In genomic region chr3:37283234-37283633, GRCm38 (mm10) we compare ENCODE assay signal across 32 mouse cellular contexts. TPM values are rescaled to one million over a fixed set of nuclear protein-coding genes. Genes with fewer than 3 reads are reported as not detected.
DNase-seq lines count a peak whose midpoint lies in the region; ATAC-seq and TF ChIP-seq lines count a peak whose summit lies in the region.
"Had no signal": no experiment of that assay in that cellular context is flagged by ENCODE, and none has a peak within 500 bp of the region (broad histone marks: within the 10 kb centered on the region; RNA-seq: fewer than 3 reads in every experiment).

No protein-coding gene starts in this region.

- no peaks in the 10 kb centered on the region for H3K36me3 ChIP-seq in liver, postnatal 0 days (replicated peaks; ENCODE audit: insufficient read depth, low read length)
- no peaks in the 10 kb centered on the region for H3K36me3 ChIP-seq in liver, embryonic 13.5 days
- no peaks in the 10 kb centered on the region for H3K36me3 ChIP-seq in liver, embryonic 16.5 days (ENCODE audit: control insufficient read depth, insufficient read depth)
- H3K36me3 ChIP-seq: forebrain, embryonic 10.5 days; G1E; heart, embryonic 12.5 days; heart, embryonic 15.5 days had no signal

- peak; percentile 37 for DNase-seq in liver
- no peak for DNase-seq in liver, postnatal 0 days
- no peak for DNase-seq in liver, embryonic 13.5 days
- no peak for DNase-seq in neural tube, embryonic 10.5 days (ENCODE audit: extremely low spot score, low spot score)
- no peak for DNase-seq in ovary, postnatal 36 days (ENCODE audit: low spot score)
- no peak for DNase-seq in embryo, embryonic 10 days (ENCODE audit: low spot score)
- DNase-seq: adrenal gland, adult 2 months; adrenal gland, postnatal 14 days; B cell, adult 2 months; cerebellum, adult 11 months; cerebellum, adult 2 months; cerebellum, adult 9-11 months; cerebellum, postnatal 25 days; gastrocnemius, adult 2 months; gastrocnemius, postnatal 14 days; heart, postnatal 10 days; heart, postnatal 36 days had no signal

- no peak for TF ChIP-seq CTCF in liver, postnatal 0 days (IDR thresholded peaks at IDR 0.05; ENCODE audit: low read depth)

- H3K9ac ChIP-seq in liver, postnatal 0 days (replicated peaks) = no peak overlapping the region
- H3K9ac ChIP-seq in liver, embryonic 13.5 days = no peak overlapping the region
- H3K9ac ChIP-seq in liver, embryonic 16.5 days (ENCODE audit: low read depth, low read length) = no peak overlapping the region
- H3K9ac ChIP-seq: forebrain, embryonic 13.5 days; heart, embryonic 12.5 days; heart, embryonic 15.5 days; hindbrain, embryonic 14.5 days had no signal

- H3K27ac ChIP-seq in liver, postnatal 0 days (ENCODE audit: low read depth) = no peak overlapping the region
- H3K27ac ChIP-seq in liver, embryonic 13.5 days = no peak overlapping the region
- no peak overlapping the region for H3K27ac ChIP-seq in liver, embryonic 16.5 days (ENCODE audit: low read length)
- H3K27ac ChIP-seq: forebrain, embryonic 10.5 days; forebrain, embryonic 13.5 days; gastrocnemius, adult 2 months; heart, embryonic 15.5 days; hindbrain, embryonic 14.5 days; hindbrain, postnatal 0 days had no signal

- no peak for ATAC-seq in liver, postnatal 0 days
- ATAC-seq in liver, embryonic 13.5 days (ENCODE audit: low read depth) = peak; percentile 77
- peak; percentile 43; the same call in 1 of the 2 replicates for ATAC-seq in liver, embryonic 16.5 days (ENCODE audit: low read depth)
- ATAC-seq: hindbrain, postnatal 0 days; Patski had no signal

- no peak overlapping the region for H3K4me3 ChIP-seq in liver, postnatal 0 days (ENCODE audit: low read depth, low read length)
- H3K4me3 ChIP-seq in liver, embryonic 13.5 days (replicated peaks) = no peak overlapping the region
- no peak overlapping the region for H3K4me3 ChIP-seq in liver, embryonic 16.5 days (ENCODE audit: low read depth, low read length)
- H3K4me3 ChIP-seq: forebrain, embryonic 10.5 days; forebrain, embryonic 13.5 days; gastrocnemius, adult 2 months; heart, embryonic 12.5 days; heart, embryonic 15.5 days had no signal

- H3K27me3 ChIP-seq in liver, postnatal 0 days (ENCODE audit: insufficient read depth, low read length) = no peaks in the 10 kb centered on the region
- no peaks in the 10 kb centered on the region for H3K27me3 ChIP-seq in liver, embryonic 13.5 days
- no peaks in the 10 kb centered on the region for H3K27me3 ChIP-seq in liver, embryonic 16.5 days (ENCODE audit: control insufficient read depth, insufficient read depth, low read depth, low read length)
- H3K27me3 ChIP-seq: CH12.LX; forebrain, embryonic 13.5 days; heart, embryonic 12.5 days; heart, embryonic 15.5 days had no signal

- 35% methylated on average over 4 of the region's 4 CpGs for WGBS in liver, postnatal 0 days (ENCODE audit: insufficient replicate concordance)
- 34% methylated on average over 4 of the region's 4 CpGs for WGBS in liver, embryonic 13.5 days (ENCODE audit: insufficient replicate concordance)
- 24% methylated on average over 4 of the region's 4 CpGs for WGBS in liver, embryonic 16.5 days (ENCODE audit: insufficient replicate concordance)

- H3K9me3 ChIP-seq in liver, postnatal 0 days (ENCODE audit: low read length) = no peaks in the 10 kb centered on the region
- H3K9me3 ChIP-seq in liver, embryonic 13.5 days (replicated peaks) = no peaks in the 10 kb centered on the region
- no peaks in the 10 kb centered on the region for H3K9me3 ChIP-seq in liver, embryonic 16.5 days (replicated peaks; ENCODE audit: control insufficient read depth, low read length)
- H3K9me3 ChIP-seq: forebrain, embryonic 10.5 days; forebrain, embryonic 13.5 days; G1E; heart, embryonic 12.5 days; heart, embryonic 15.5 days had no signal

- no peak for TF ChIP-seq EP300 in liver, postnatal 0 days (IDR thresholded peaks at IDR 0.05; ENCODE audit: low read depth)

- H3K4me2 ChIP-seq in liver, postnatal 0 days (ENCODE audit: low read depth, low read length) = no peak overlapping the region
- no peak overlapping the region for H3K4me2 ChIP-seq in liver, embryonic 13.5 days
- no peak overlapping the region for H3K4me2 ChIP-seq in liver, embryonic 16.5 days (ENCODE audit: low read depth, low read length)
- H3K4me2 ChIP-seq: forebrain, embryonic 13.5 days; heart, embryonic 12.5 days; heart, embryonic 15.5 days; hindbrain, embryonic 14.5 days had no signal

- no peaks in the 10 kb centered on the region; the same call in 1 of the 2 replicates for H3K4me1 ChIP-seq in liver, postnatal 0 days (ENCODE audit: insufficient read depth)
- H3K4me1 ChIP-seq in liver, embryonic 13.5 days (replicated peaks) = peaks cover 23% of the 10 kb centered on the region
- peaks cover 6% of the 10 kb centered on the region; the same call in 1 of the 2 replicates for H3K4me1 ChIP-seq in liver, embryonic 16.5 days (ENCODE audit: control insufficient read depth, low read depth, low read length)
- H3K4me1 ChIP-seq: forebrain, embryonic 10.5 days; forebrain, embryonic 13.5 days; heart, embryonic 12.5 days; heart, embryonic 15.5 days had no signal

RNA-seq across cellular contexts. Expression of gene Bbs12, which starts 29.1 kb away (rescaled TPM):
- polyA plus RNA-seq in liver, postnatal 0 days (2015; fragmentation: Nextera tagmentation; extraction: Ambion mirVana) = 1.4 and 1.5 TPM in 2 replicates
- 4.0 and 5.1 TPM in 2 replicates for polyA plus RNA-seq in liver, embryonic 13.5 days (2015; fragmentation: Nextera tagmentation; extraction: Ambion mirVana)
- polyA plus RNA-seq in liver, embryonic 16.5 days (2015; fragmentation: Nextera tagmentation; extraction: Ambion mirVana) = 2.0 and 2.2 TPM in 2 replicates

RNA-seq across cellular contexts. Expression of gene Cetn4, which starts 29.3 kb away (rescaled TPM):
- polyA plus RNA-seq in liver, postnatal 0 days (2015; fragmentation: Nextera tagmentation; extraction: Ambion mirVana) = 1.3 TPM in 2 replicates
- 2.1 and 3.0 TPM in 2 replicates for polyA plus RNA-seq in liver, embryonic 13.5 days (2015; fragmentation: Nextera tagmentation; extraction: Ambion mirVana)
- polyA plus RNA-seq in liver, embryonic 16.5 days (2015; fragmentation: Nextera tagmentation; extraction: Ambion mirVana) = 0.95 and 1.1 TPM in 2 replicates

RNA-seq across cellular contexts. Expression of gene Il21, which starts 50.8 kb away (rescaled TPM):
- polyA plus RNA-seq in liver, postnatal 0 days (2015; fragmentation: Nextera tagmentation; extraction: Ambion mirVana) = not detected in 2 replicates
- not detected in 2 replicates for polyA plus RNA-seq in liver, embryonic 13.5 days (2015; fragmentation: Nextera tagmentation; extraction: Ambion mirVana)
- polyA plus RNA-seq in liver, embryonic 16.5 days (2015; fragmentation: Nextera tagmentation; extraction: Ambion mirVana) = not detected in 2 replicates
- polyA plus RNA-seq: adrenal gland, adult 2 months; embryonic facial prominence, embryonic 11.5 days; embryonic facial prominence, embryonic 14.5 days; forebrain, embryonic 10.5 days; forebrain, embryonic 13.5 days; forebrain, embryonic 16.5 days; frontal cortex, adult 2 months; G1E; heart, embryonic 12.5 days; heart, embryonic 15.5 days; hindbrain, embryonic 11.5 days; hindbrain, embryonic 14.5 days; hindbrain, postnatal 0 days; Patski had no signal
